27 mouse cellular contexts compared by ENCODE assay signal in the genomic region with DNA sequence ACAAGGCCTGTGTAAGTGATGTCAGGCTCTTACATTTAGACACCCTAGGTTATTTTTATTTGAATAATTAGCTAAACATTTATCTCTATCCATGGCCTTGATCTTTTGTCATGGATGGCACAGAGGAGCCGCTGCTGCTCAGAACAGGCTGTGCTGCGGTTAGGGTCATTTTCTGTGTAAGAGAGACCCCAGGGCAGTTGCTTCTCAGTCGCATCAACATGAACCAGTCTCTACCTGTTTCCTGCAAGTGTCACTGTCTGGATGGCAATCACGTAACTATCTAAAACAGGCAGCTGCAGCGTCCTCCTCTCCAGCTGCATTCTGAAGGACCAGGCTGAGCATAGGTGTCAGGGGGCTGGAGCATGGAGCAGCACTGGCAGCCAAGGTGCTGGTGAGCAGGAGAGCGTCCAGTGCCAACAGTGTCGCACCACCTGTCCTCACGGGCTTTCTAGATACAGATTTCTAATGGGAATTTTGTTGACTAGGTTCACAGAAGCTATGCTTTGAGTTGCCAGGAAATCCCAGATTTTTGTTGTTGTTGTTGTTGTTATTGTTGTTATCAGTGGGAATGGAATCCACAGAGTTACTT. TPM values are rescaled to one million over a fixed set of nuclear protein-coding genes. Genes with fewer than 3 reads are reported as not detected.
DNase-seq lines count a peak whose midpoint lies in the region; TF ChIP-seq lines count a peak whose summit lies in the region.
"Had no signal": no experiment of that assay in that cellular context is flagged by ENCODE, and none has a peak within 500 bp of the region (broad histone marks: within the 10 kb centered on the region; RNA-seq: fewer than 3 reads in every experiment).

No protein-coding gene starts in this region.

- H3K36me3 ChIP-seq in thymus, adult 2 months (ENCODE audit: control insufficient read depth, insufficient read depth, low read length) = no peaks in the 10 kb centered on the region
- H3K36me3 ChIP-seq: embryonic facial prominence, embryonic 13.5 days; heart, embryonic 13.5 days; hindbrain, embryonic 15.5 days; limb, embryonic 12.5 days; liver, embryonic 15.5 days; midbrain, embryonic 12.5 days; neural tube, embryonic 12.5 days; stomach, embryonic 15.5 days had no signal

- H3K4me3 ChIP-seq in thymus, adult 2 months (ENCODE audit: control insufficient read depth, insufficient read depth, low read length) = no peak overlapping the region
- H3K4me3 ChIP-seq: embryonic facial prominence, embryonic 13.5 days; heart, embryonic 13.5 days; hindbrain, embryonic 10.5 days; hindbrain, embryonic 15.5 days; left cerebral cortex, adult 2 months; limb, embryonic 12.5 days; liver, embryonic 15.5 days; midbrain, embryonic 12.5 days; myocyte; neural tube, embryonic 12.5 days; stomach, embryonic 15.5 days had no signal

- H3K4me1 ChIP-seq in thymus, adult 2 months (replicated peaks; ENCODE audit: control insufficient read depth, insufficient read depth, low read length) = peaks cover 28% of the 10 kb centered on the region
- H3K4me1 ChIP-seq: stomach, embryonic 15.5 days had no signal

- no peak for TF ChIP-seq POLR2A in thymus, adult 2 months (IDR thresholded peaks at IDR 0.05; ENCODE audit: control insufficient read depth, extremely low read depth, insufficient read depth, low read length, poor library complexity)

- DNase-seq in thymus, adult 2 months = no peak
- no peak for DNase-seq in thymus, postnatal 36 days
- peak; percentile 59 for DNase-seq in cerebellum, adult 11-12 months
- DNase-seq in cerebellum, adult 8-10 months = peak; percentile 39
- DNase-seq in cerebellum, postnatal 25 days = peak; percentile 60 to 74
- DNase-seq in lung, postnatal 14 days = no peak
- no peak for DNase-seq in ovary, adult 18-20 months (ENCODE audit: low spot score)
- DNase-seq in frontal cortex, postnatal 10 days (ENCODE audit: low spot score in 2 of 2) = no peak
- DNase-seq: adrenal gland, adult 8-10 months; B cell, adult 2 months; gastrocnemius, postnatal 25 days; heart, adult 18-20 months; heart, postnatal 14 days; kidney, adult 11 months; kidney, postnatal 14 days had no signal

- WGBS in thymus, adult 2 months = 84% methylated on average over 8 of the region's 8 CpGs

- no peak for TF ChIP-seq CTCF in thymus, adult 2 months (IDR thresholded peaks at IDR 0.05; ENCODE audit: borderline replicate concordance, control insufficient read depth, extremely low read depth, insufficient read depth, low read length, poor library complexity)

- no peaks in the 10 kb centered on the region for H3K27me3 ChIP-seq in thymus, adult 2 months (ENCODE audit: control insufficient read depth, insufficient read depth, low read length)
- H3K27me3 ChIP-seq: CH12.LX; embryonic facial prominence, embryonic 13.5 days; heart, embryonic 13.5 days; hindbrain, embryonic 15.5 days; limb, embryonic 12.5 days; liver, embryonic 15.5 days; midbrain, embryonic 12.5 days; neural tube, embryonic 12.5 days; stomach, embryonic 15.5 days had no signal

- peak overlapping the region; percentile 59 for H3K27ac ChIP-seq in thymus, adult 2 months (ENCODE audit: control insufficient read depth, insufficient read depth, low read length)
- H3K27ac ChIP-seq: embryonic facial prominence, embryonic 13.5 days; heart, embryonic 13.5 days; hindbrain, embryonic 10.5 days; hindbrain, embryonic 15.5 days; left cerebral cortex, adult 2 months; limb, embryonic 12.5 days; liver, embryonic 15.5 days; midbrain, embryonic 12.5 days; neural tube, embryonic 12.5 days; stomach, embryonic 15.5 days had no signal

RNA-seq across cellular contexts. Expression of gene Ppp1r21, which starts 8.0 kb away (rescaled TPM):
- polyA plus RNA-seq in thymus, adult 2 months (2012; rRNA removed) = 40.9 and 43.9 TPM in 2 replicates

RNA-seq across cellular contexts. Expression of gene Ston1, which starts 59.5 kb away (rescaled TPM):
- polyA plus RNA-seq in thymus, adult 2 months (2012; rRNA removed) = 6.5 and 8.8 TPM in 2 replicates

Comparison
In these comparisons a context has a peak if more than half of its experiments do, and no peak if none do; other contexts are left out.
1. DNase-seq: peak in cerebellum, adult 11-12 months (single experiment), cerebellum, adult 8-10 months (single experiment) and cerebellum, postnatal 25 days (2 of 2); none in thymus, adult 2 months (single experiment), thymus, postnatal 36 days (0 of 2), lung, postnatal 14 days (single experiment), ovary, adult 18-20 months (single experiment) and frontal cortex, postnatal 10 days (0 of 2).